Mouse (Mus musculus): ENCODE results near the gene Zkscan8. TPM values are rescaled to one million over a fixed set of nuclear protein-coding genes. Genes with fewer than 3 reads are reported as not detected.

The Zkscan8 gene
- total RNA-seq, 2 experiments from 2014 or later: 16.4 to 17.0 TPM

Other genes with a start within 250 kb of the Zkscan8 start
- not detected for gene Gpx5, start 238.4 kb downstream of the Zkscan8 start, total RNA-seq (2021)
- gene Gpx6, start 219.0 kb downstream of the Zkscan8 start, total RNA-seq (2021): not detected
- not detected for gene Olfr1367, start 184.2 kb downstream of the Zkscan8 start, total RNA-seq (2021)
- gene Zscan12, start 168.3 kb downstream of the Zkscan8 start, total RNA-seq (2021): 1 to 10 TPM; 8.5 to 9.7 TPM
- gene Zkscan3, start 128.4 kb downstream of the Zkscan8 start, total RNA-seq (2021): 10 to 100 TPM; 35.6 to 42.4 TPM
- 1 to 10 TPM; 1.2 to 1.8 TPM for gene Pgbd1, start 90.1 kb downstream of the Zkscan8 start, total RNA-seq (2021)
- gene Zscan26, start 77.4 kb downstream of the Zkscan8 start, total RNA-seq (2021): 10 to 100 TPM; 45.3 to 47.3 TPM
- 1 to 10 TPM in 1 of 2 experiments, under 1 TPM in 1; 0.91 to 1.6 TPM for gene Nkapl, start 62.6 kb downstream of the Zkscan8 start, total RNA-seq (2021)
- 1 to 10 TPM; 5.8 to 6.7 TPM for gene Zkscan4, start 52.2 kb downstream of the Zkscan8 start, total RNA-seq (2021)
- not detected for gene Gm10065, start 51.7 kb downstream of the Zkscan8 start, total RNA-seq (2021)
- 10 to 100 TPM; 21.2 to 24.4 TPM for gene AK157302, start 35.9 kb downstream of the Zkscan8 start, total RNA-seq (2021)
- 10 to 100 TPM; 68.8 to 76.1 TPM for gene Gm11273, start 29.7 kb downstream of the Zkscan8 start, total RNA-seq (2021)
- gene Olfr1366, start 11.7 kb upstream of the Zkscan8 start, total RNA-seq (2021): not detected
- gene Olfr1535, start 28.8 kb upstream of the Zkscan8 start, total RNA-seq (2021): not detected
- not detected for gene Olfr1364, start 50.6 kb upstream of the Zkscan8 start, total RNA-seq (2021)
- not detected for gene Olfr1362, start 82.9 kb upstream of the Zkscan8 start, total RNA-seq (2021)
- gene Olfr11, start 111.4 kb upstream of the Zkscan8 start, total RNA-seq (2021): not detected
- gene Olfr1361, start 132.3 kb upstream of the Zkscan8 start, total RNA-seq (2021): not detected
- not detected for gene Olfr1360, start 146.3 kb upstream of the Zkscan8 start, total RNA-seq (2021)
- not detected for gene Olfr1359, start 167.0 kb upstream of the Zkscan8 start, total RNA-seq (2021)
- gene Hist1h2bl, start 185.0 kb upstream of the Zkscan8 start, total RNA-seq (2021): 10 to 100 TPM; 32.0 to 37.1 TPM
- gene Hist1h2ai, start 185.3 kb upstream of the Zkscan8 start, total RNA-seq (2021): 10 to 100 TPM; 25.2 to 27.6 TPM
- gene Hist1h3h, start 186.5 kb upstream of the Zkscan8 start, total RNA-seq (2021): 10 to 100 TPM; 51.7 to 65.0 TPM
- gene Hist1h2bm, start 190.9 kb upstream of the Zkscan8 start, total RNA-seq (2021): 1 to 10 TPM; 6.5 to 8.1 TPM
- 10 to 100 TPM; 17.6 to 19.5 TPM for gene Hist1h4j, start 203.9 kb upstream of the Zkscan8 start, total RNA-seq (2021)
- gene Hist1h4k, start 219.4 kb upstream of the Zkscan8 start, total RNA-seq (2021): 100 to 1,000 TPM; 272 to 320 TPM
- gene Hist1h2ak, start 222.7 kb upstream of the Zkscan8 start, total RNA-seq (2021): 10 to 100 TPM; 10.9 to 18.2 TPM
- 10 to 100 TPM in 1 of 2 experiments, 1 to 10 TPM in 1; 8.6 to 12.1 TPM for gene Hist1h2bn, start 223.0 kb upstream of the Zkscan8 start, total RNA-seq (2021)
- 1 to 10 TPM; 7.3 to 9.3 TPM for gene Hist1h1b, start 249.5 kb upstream of the Zkscan8 start, total RNA-seq (2021)

Measured in layer of hippocampus, postnatal 25 days (tissue).